Mouse (Mus musculus): ENCODE data around the gene Trip11. TPM values are rescaled to one million over a fixed set of nuclear protein-coding genes. Genes with fewer than 3 reads are reported as not detected.
A peak's percentile ranks its signal among the peaks of the same experiment; 100 is the strongest.

The Trip11 gene
- total and polyA plus RNA-seq, 3 experiments, result 5.1 to 12.8 (median 10.4) TPM

DNA sequence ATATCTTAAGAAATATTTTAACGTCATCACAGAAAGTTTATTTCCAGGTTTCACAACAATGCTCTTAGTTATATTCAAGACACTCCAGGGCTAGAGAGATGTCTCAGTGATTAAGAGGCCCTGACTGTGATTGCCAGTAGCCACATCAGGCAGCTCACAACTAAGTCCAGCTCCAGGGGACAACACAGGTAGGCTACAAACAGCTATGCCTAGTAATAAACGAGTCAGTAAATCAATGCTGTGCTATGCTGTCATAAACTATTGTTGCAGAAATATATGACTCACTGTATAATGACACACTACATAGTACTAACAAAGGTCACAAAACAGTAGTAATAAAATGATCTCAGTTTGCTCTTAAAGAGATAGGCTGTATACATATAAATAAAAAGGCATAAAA, 36.7 kb downstream of the Trip11 start:
- in situ Hi-C loops (cut with MboI; ENCODE audit: low pct_ligation_motif_present, low pct_unique_long_range_greater_than_20kb, low sequenced_read_pairs), result no loop called here
- TF ChIP-seq GABPA (IDR thresholded peaks at IDR 0.05; ENCODE audit: insufficient replicate concordance, low read depth, low read length) (no peak), JUND (conservative IDR thresholded peaks at IDR 0.05; ENCODE audit: low read depth, low read length) (no peak)

DNA sequence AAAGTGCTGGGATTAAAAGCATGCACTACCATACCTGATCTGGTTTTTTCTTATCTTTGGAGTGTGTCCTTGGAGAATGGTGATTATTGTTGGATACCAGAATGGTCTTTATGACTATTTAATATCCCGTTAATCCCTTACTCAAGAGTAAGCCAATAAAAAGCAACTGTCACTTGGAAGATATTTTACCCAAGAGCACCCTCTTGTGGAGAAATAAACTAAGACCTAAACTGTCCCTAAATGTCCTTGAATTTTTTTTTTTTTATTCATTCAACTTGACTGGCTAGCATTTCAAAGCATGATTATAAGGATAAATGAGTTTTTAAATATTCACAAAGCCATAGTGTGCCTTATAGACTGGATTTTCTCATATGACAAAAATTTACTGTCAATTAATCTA, 38.0 kb downstream of the Trip11 start:
- Histone ChIP-seq H3K36me3 (replicated peaks in 1 of 2; ENCODE audit: control insufficient read depth in 1 of 2, insufficient read depth in 1 of 2, low read length in 1 of 2) (peaks cover 40 to 66% of the 10 kb centered on the region in 2 experiments), H3K9ac (ENCODE audit: insufficient read depth, low read depth) (no peak overlapping the region), H3K4me2 (ENCODE audit: insufficient read depth, low read depth, poor library complexity, severe bottlenecking) (no peak overlapping the region), H3K9me3 (replicated peaks; ENCODE audit: low read length) (no peaks in the 10 kb centered on the region), H3K27me3 (replicated peaks) (no peaks in the 10 kb centered on the region), H3K27ac (ENCODE audit: insufficient read depth, low read depth) (no peak overlapping the region), H3K4me1 (ENCODE audit: control insufficient read depth in 1 of 2, insufficient read depth in 2 of 2) (no peaks in the 10 kb centered on the region), H3K79me2 (replicated peaks; ENCODE audit: control insufficient read depth, extremely low read depth, insufficient read depth, poor library complexity, severe bottlenecking) (no peaks in the 10 kb centered on the region), H3K4me3 (replicated peaks in 1 of 3; ENCODE audit: low read depth in 2 of 3, low read length in 2 of 3, poor library complexity in 1 of 3) (no peak overlapping the region)
- peak; percentile 37 for DNase-seq (ENCODE audit: extremely low read depth)
- no peak for TF ChIP-seq BHLHE40 (IDR thresholded peaks at IDR 0.05; ENCODE audit: low read depth, low read length)
- TF ChIP-seq MAFK (IDR thresholded peaks at IDR 0.05; ENCODE audit: insufficient replicate concordance, low read length), result no peak
- peak in 1 of 2 experiments; percentile 62; a peak in 2 of 4 replicates for TF ChIP-seq CTCF (conservative IDR thresholded peaks at IDR 0.05 in 1 of 2, IDR thresholded peaks at IDR 0.05 in 1 of 2; ENCODE audit: low read depth in 2 of 2, low read length in 2 of 2)
- peak; percentile 87 for TF ChIP-seq ZNF384 (IDR thresholded peaks at IDR 0.05; ENCODE audit: low read depth, low read length)
- no peak for TF ChIP-seq CHD2 (IDR thresholded peaks at IDR 0.05; ENCODE audit: low read length)
- TF ChIP-seq TBP (conservative IDR thresholded peaks at IDR 0.05; ENCODE audit: low read depth, low read length), result no peak
- no peak for TF ChIP-seq MEF2A (IDR thresholded peaks at IDR 0.05; ENCODE audit: borderline replicate concordance, low read depth, low read length)
- no peak for TF ChIP-seq CHD1 (IDR thresholded peaks at IDR 0.05; ENCODE audit: low read depth, low read length)
- 0 out of 2 replicates have a peak, but pooled peaks have one; percentile 25 for TF ChIP-seq SMC3 (IDR thresholded peaks at IDR 0.05; ENCODE audit: low read depth, low read length)
- TF ChIP-seq RAD21 (IDR thresholded peaks at IDR 0.05; ENCODE audit: low read depth, low read length), result peak; percentile 56
- dilution Hi-C loops (cut with MboI; ENCODE audit: extremely low pct_ligation_motif_present, extremely low pct_unique_long_range_greater_than_20kb, low sequenced_read_pairs) (no loop called here), in situ Hi-C loops (cut with MboI; ENCODE audit: low pct_ligation_motif_present, low pct_unique_long_range_greater_than_20kb, low sequenced_read_pairs) (no loop called here)

More for the DNA sequence above, 36.7 kb downstream of the Trip11 start:
- Histone ChIP-seq H3K27ac (ENCODE audit: insufficient read depth, low read depth) (no peak overlapping the region), H3K4me2 (ENCODE audit: insufficient read depth, low read depth, poor library complexity, severe bottlenecking) (no peak overlapping the region), H3K79me2 (replicated peaks; ENCODE audit: control insufficient read depth, extremely low read depth, insufficient read depth, poor library complexity, severe bottlenecking) (no peaks in the 10 kb centered on the region), H3K4me1 (ENCODE audit: control insufficient read depth in 1 of 2, insufficient read depth in 2 of 2) (no peaks in the 10 kb centered on the region), H3K4me3 (replicated peaks in 1 of 3; ENCODE audit: low read depth in 2 of 3, low read length in 2 of 3, poor library complexity in 1 of 3) (no peak overlapping the region), H3K27me3 (replicated peaks) (no peaks in the 10 kb centered on the region), H3K9me3 (replicated peaks; ENCODE audit: low read length) (no peaks in the 10 kb centered on the region), H3K9ac (ENCODE audit: insufficient read depth, low read depth) (no peak overlapping the region), H3K36me3 (replicated peaks in 1 of 2; ENCODE audit: control insufficient read depth in 1 of 2, insufficient read depth in 1 of 2, low read length in 1 of 2) (peaks cover 36 to 71% of the 10 kb centered on the region in 2 experiments)
- dilution Hi-C loops (cut with MboI; ENCODE audit: extremely low pct_ligation_motif_present, extremely low pct_unique_long_range_greater_than_20kb, low sequenced_read_pairs), result no loop called here
- DNase-seq (ENCODE audit: extremely low read depth), result no peak

DNA sequence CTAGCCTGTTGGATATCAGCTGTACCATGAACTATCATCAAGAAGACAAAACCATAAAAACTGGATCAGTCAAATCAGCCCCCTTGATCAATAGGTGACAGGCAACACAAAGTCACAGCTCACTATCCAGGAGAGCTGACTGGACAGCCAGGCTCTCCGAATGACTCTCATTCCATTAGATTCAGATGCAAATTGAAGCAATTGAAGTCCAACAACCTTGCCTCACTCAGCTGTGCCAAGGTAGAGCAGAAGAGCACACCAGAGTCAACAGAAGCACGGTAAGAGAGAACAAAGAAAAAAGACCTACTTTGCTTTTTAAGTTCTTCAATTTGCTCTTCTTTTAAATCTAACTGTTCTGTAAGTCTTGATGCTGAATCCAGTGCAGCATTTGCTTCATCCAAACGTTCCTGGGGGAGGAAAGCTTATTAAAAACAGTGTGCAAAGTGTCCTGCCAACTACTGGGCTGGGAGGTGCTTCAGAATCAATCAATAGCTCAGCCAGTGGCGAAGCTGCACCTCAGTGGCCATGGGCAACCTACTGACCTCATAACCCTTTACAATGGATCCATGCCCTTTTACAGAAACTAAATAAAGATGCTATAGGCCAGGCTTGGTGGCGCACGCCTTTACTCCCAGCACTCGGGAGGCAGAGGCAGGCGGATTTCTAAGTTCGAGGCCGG, 50.6 kb downstream of the Trip11 start:
- Histone ChIP-seq H3K9me3 (replicated peaks; ENCODE audit: low read length) (no peaks in the 10 kb centered on the region), H3K9ac (ENCODE audit: insufficient read depth, low read depth) (no peak overlapping the region), H3K36me3 (replicated peaks in 1 of 2; ENCODE audit: control insufficient read depth in 1 of 2, insufficient read depth in 1 of 2, low read length in 1 of 2) (peaks cover 32 to 57% of the 10 kb centered on the region in 2 experiments), H3K27ac (ENCODE audit: insufficient read depth, low read depth) (no peak overlapping the region), H3K4me2 (ENCODE audit: insufficient read depth, low read depth, poor library complexity, severe bottlenecking) (no peak overlapping the region), H3K4me3 (replicated peaks in 1 of 3; ENCODE audit: low read depth in 2 of 3, low read length in 2 of 3, poor library complexity in 1 of 3) (no peak overlapping the region), H3K4me1 (ENCODE audit: control insufficient read depth in 1 of 2, insufficient read depth in 2 of 2) (no peaks in the 10 kb centered on the region), H3K79me2 (replicated peaks; ENCODE audit: control insufficient read depth, extremely low read depth, insufficient read depth, poor library complexity, severe bottlenecking) (no peaks in the 10 kb centered on the region), H3K27me3 (replicated peaks) (no peaks in the 10 kb centered on the region)
- in situ Hi-C loops (cut with MboI; ENCODE audit: low pct_ligation_motif_present, low pct_unique_long_range_greater_than_20kb, low sequenced_read_pairs) (no loop called here), dilution Hi-C loops (cut with MboI; ENCODE audit: extremely low pct_ligation_motif_present, extremely low pct_unique_long_range_greater_than_20kb, low sequenced_read_pairs) (no loop called here)
- no peak for TF ChIP-seq TCF12 (IDR thresholded peaks at IDR 0.05; ENCODE audit: low read depth, low read length)
- no peak for DNase-seq (ENCODE audit: extremely low read depth)
